Mouse (Mus musculus) bone marrow, adult 2 months (tissue): ENCODE data around the gene Nkiras2.

Experiments
- CTCF ChIP-seq: fragments of 200-500 bp; IDR thresholded peaks from 2 replicates; pipeline ENCODE4 v1.5.1; 2011; ENCODE audit warnings: low read length, control low read depth; ENCODE audit not compliant: control insufficient read depth, insufficient read depth
- POLR2A ChIP-seq: fragments of 200-500 bp; IDR thresholded peaks from 2 replicates; pipeline ENCODE4 v1.6.1; 2011; ENCODE audit warnings: low read depth, mild to moderate bottlenecking, control low read depth, low read length, borderline replicate concordance; ENCODE audit not compliant: control insufficient read depth

- no peak for TF ChIP-seq CTCF
- no peak for TF ChIP-seq POLR2A
Observed at GRCm38 (mm10) chr11:100577852-100578599, 41.0 kb upstream of the Nkiras2 start.
